Mouse (Mus musculus) skeletal muscle tissue, adult 2 months (tissue): Measurements from ENCODE around the gene Poldip3.

ENCODE experiments used
- DNase-seq: peaks from one replicate; pipeline ENCODE4 v3.0.0-alpha.2; 2012; ENCODE audit warnings: low read depth, low spot score

The Poldip3 gene

GRCm38 (mm10) chr15:83149196-83150072 is at the start of gene Poldip3:
Gene Poldip3 (minus strand): TSS chr15:83149384.
- peak; percentile 99 for DNase-seq

GRCm38 (mm10) chr15:83193413-83193812 is 44.2 kb upstream of the Poldip3 start:
- no peak for DNase-seq

GRCm38 (mm10) chr15:83182351-83182750 is 33.2 kb upstream of the Poldip3 start:
- DNase-seq: no peak

GRCm38 (mm10) chr15:83181800-83182330 is 32.7 kb upstream of the Poldip3 start:
- no peak for DNase-seq

- DNase-seq: no peak
These were observed 30.8 kb upstream of the Poldip3 start for GRCm38 (mm10) chr15:83180004-83180403.

GRCm38 (mm10) chr15:83176653-83177052 is 27.5 kb upstream of the Poldip3 start:
- no peak for DNase-seq

- DNase-seq: no peak
These were observed 25.0 kb upstream of the Poldip3 start for GRCm38 (mm10) chr15:83173914-83174884.

- no peak for DNase-seq
These were observed 23.6 kb upstream of the Poldip3 start, which contains the start of gene Cyb5r3 for GRCm38 (mm10) chr15:83172492-83173429. Gene Cyb5r3 (minus strand): TSS chr15:83172592.

GRCm38 (mm10) chr15:83171712-83172481 is 22.7 kb upstream of the Poldip3 start:
- peak; percentile 97 for DNase-seq

- DNase-seq: no peak
These were observed 21.9 kb upstream of the Poldip3 start for GRCm38 (mm10) chr15:83170956-83171659.

GRCm38 (mm10) chr15:83169772-83170722 is 20.9 kb upstream of the Poldip3 start:
- DNase-seq: no peak

- no peak for DNase-seq
These were observed 19.9 kb upstream of the Poldip3 start for GRCm38 (mm10) chr15:83168875-83169771.

GRCm38 (mm10) chr15:83168311-83168710 is 19.1 kb upstream of the Poldip3 start:
- DNase-seq: no peak

- DNase-seq: no peak
These were observed 18.4 kb upstream of the Poldip3 start for GRCm38 (mm10) chr15:83167550-83168065.

- no peak for DNase-seq
These were observed 17.9 kb upstream of the Poldip3 start for GRCm38 (mm10) chr15:83167126-83167525.

- peak; percentile 58 for DNase-seq
These were observed 17.5 kb upstream of the Poldip3 start for GRCm38 (mm10) chr15:83166642-83167041.
